ENCODE assay signal across 8 mouse cellular contexts in the genomic region with DNA sequence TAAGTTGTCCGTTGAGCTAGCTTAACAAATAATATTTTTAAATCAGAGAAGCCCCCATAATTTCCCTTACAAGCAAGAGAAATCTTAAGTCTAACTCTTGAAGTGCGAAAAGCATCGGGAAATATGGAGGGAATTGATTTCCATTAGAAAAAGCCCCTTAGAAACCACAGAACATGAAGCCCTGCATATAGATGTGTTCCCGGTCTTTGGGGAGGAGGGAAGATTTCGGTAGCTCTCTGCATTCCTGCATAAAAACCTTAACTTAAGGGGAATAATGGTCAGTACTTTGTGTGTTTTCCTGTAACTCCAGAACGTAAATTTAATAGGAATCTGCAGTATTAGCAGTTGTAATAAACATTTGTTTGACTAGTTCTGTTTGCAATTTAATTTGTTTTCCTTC.
DNase-seq lines count a peak whose midpoint lies in the region; ATAC-seq and TF ChIP-seq lines count a peak whose summit lies in the region.

No protein-coding gene starts in this region.

- H3K4me1 ChIP-seq in heart, embryonic 10.5 days, result peaks cover 15% of the 10 kb centered on the region; the same call in 1 of the 2 replicates
- H3K4me1 ChIP-seq in MEL (ENCODE audit: control insufficient read depth in 1 of 2, insufficient read depth in 2 of 2, low read length in 2 of 2), result peaks cover 0 to 2% of the 10 kb centered on the region in 2 experiments; a peak in 1 of 4 replicates

- H3K9ac ChIP-seq in MEL (ENCODE audit: control insufficient read depth, low read depth, low read length, poor library complexity, severe bottlenecking), result peak overlapping the region; percentile 47

- H3K27me3 ChIP-seq in heart, embryonic 10.5 days (ENCODE audit: insufficient read depth, poor library complexity, severe bottlenecking), result no peaks in the 10 kb centered on the region
- no peaks in the 10 kb centered on the region for H3K27me3 ChIP-seq in MEL (ENCODE audit: control insufficient read depth in 1 of 2, insufficient read depth in 2 of 2, low read length in 2 of 2)

- H3K9me3 ChIP-seq in heart, embryonic 10.5 days, result no peaks in the 10 kb centered on the region
- H3K9me3 ChIP-seq in MEL (replicated peaks; ENCODE audit: insufficient read depth, low read length), result no peaks in the 10 kb centered on the region

- H3K79me2 ChIP-seq in MEL (ENCODE audit: control insufficient read depth, insufficient read depth, low read length, poor library complexity) (peaks cover 2% of the 10 kb centered on the region; the same call in 1 of the 2 replicates), macrophage (ENCODE audit: inconsistent target) (peaks cover 12% of the 10 kb centered on the region; the same call in 1 of the 2 replicates)

- WGBS in heart, embryonic 10.5 days, result under 1% methylated on average over 6 of the region's 6 CpGs
- WGBS in macrophage (ENCODE audit: missing documents), result 2% methylated on average over 6 of the region's 6 CpGs

- no peak for TF ChIP-seq CTCF in MEL (IDR thresholded peaks at IDR 0.05 in 2 of 3, conservative IDR thresholded peaks at IDR 0.05 in 1 of 3; ENCODE audit: control insufficient read depth in 1 of 3, insufficient read depth in 1 of 3, low read depth in 2 of 3, low read length in 3 of 3, poor library complexity in 1 of 3, severe bottlenecking in 1 of 3)

- H3K27ac ChIP-seq in heart, embryonic 10.5 days, result peak overlapping the region; percentile 92
- H3K27ac ChIP-seq in MEL (ENCODE audit: control insufficient read depth, low read depth, low read length) (no peak overlapping the region), macrophage (peak overlapping the region; percentile 78)

- no peak for TF ChIP-seq POLR2A in MEL (IDR thresholded peaks at IDR 0.05; ENCODE audit: control insufficient read depth in 1 of 2, insufficient read depth in 1 of 2, low read depth in 1 of 2, low read length in 2 of 2, poor library complexity in 1 of 2)

- intact Hi-C loops in heart, postnatal 36 days (cut with DNase I), result loop anchor here (5.0 kb wide), 3 partner anchors 99 to 679 kb away; a partner anchor contains a TSS

- DNase-seq in heart, embryonic 10.5 days (ENCODE audit: low spot score), result no peak
- no peak for DNase-seq in heart, postnatal 36 days
- peak; percentile 29 for DNase-seq in MEL (ENCODE audit: low read depth, low spot score)
- DNase-seq in forelimb bud, embryonic 11.5 days (ENCODE audit: low read depth, low spot score), result peak; percentile 46
- no peak for DNase-seq in thymus, postnatal 0 days (ENCODE audit: low spot score)
- no peak for DNase-seq in spleen, postnatal 36 days (ENCODE audit: low spot score in 2 of 2)

- H3K4me3 ChIP-seq in heart, embryonic 10.5 days, result peak overlapping the region; percentile 70
- H3K4me3 ChIP-seq in MEL (ENCODE audit: control insufficient read depth in 1 of 2, insufficient read depth in 1 of 2, low read depth in 2 of 2, low read length in 2 of 2), result peak overlapping the region; percentile 48 to 68
- H3K4me3 ChIP-seq in macrophage (ENCODE audit: inconsistent target), result peak overlapping the region; percentile 67

- no peak for TF ChIP-seq EP300 in MEL (IDR thresholded peaks at IDR 0.05; ENCODE audit: low read depth in 1 of 2, low read length in 2 of 2)

- TF ChIP-seq RAD21 in MEL (IDR thresholded peaks at IDR 0.05; ENCODE audit: low read depth, low read length), result no peak

- ATAC-seq in granulocyte monocyte progenitor cell, adult 5-6 weeks (replicated peaks; ENCODE audit: poor library complexity, severe bottlenecking), result no peak

- H3K36me3 ChIP-seq in heart, embryonic 10.5 days, result no peaks in the 10 kb centered on the region
- H3K36me3 ChIP-seq in MEL (ENCODE audit: control insufficient read depth in 1 of 2, insufficient read depth in 2 of 2, low read length in 2 of 2) (no peaks in the 10 kb centered on the region), macrophage (ENCODE audit: inconsistent target) (no peaks in the 10 kb centered on the region)

TF ChIP-seq in MEL, 35 proteins besides CTCF, POLR2A, EP300 and RAD21:
- TF ChIP-seq POLR2AphosphoS2 (IDR thresholded peaks at IDR 0.05; ENCODE audit: low read length), result no peak
- no peak for TF ChIP-seq USF1 (IDR thresholded peaks at IDR 0.05; ENCODE audit: low read depth, low read length)
- no peak for TF ChIP-seq MAFK (IDR thresholded peaks at IDR 0.05; ENCODE audit: borderline replicate concordance, low read depth, low read length)
- TF ChIP-seq TBP (IDR thresholded peaks at IDR 0.05; ENCODE audit: low read depth, low read length), result no peak
- no peak for TF ChIP-seq ZNF384 (IDR thresholded peaks at IDR 0.05; ENCODE audit: low read depth, low read length)
- no peak for TF ChIP-seq ZMIZ1 (IDR thresholded peaks at IDR 0.05; ENCODE audit: low read depth, low read length)
- TF ChIP-seq MYB (IDR thresholded peaks at IDR 0.05; ENCODE audit: low read depth, low read length), result no peak
- TF ChIP-seq USF2 (IDR thresholded peaks at IDR 0.05; ENCODE audit: borderline replicate concordance in 1 of 2, insufficient read depth in 1 of 2, low read depth in 1 of 2, low read length in 2 of 2), result no peak
- no peak for TF ChIP-seq MEF2A (IDR thresholded peaks at IDR 0.05; ENCODE audit: extremely low read depth, insufficient replicate concordance, low read depth, low read length, poor library complexity, severe bottlenecking)
- no peak for TF ChIP-seq GATA1 (IDR thresholded peaks at IDR 0.05; ENCODE audit: low read depth, low read length)
- TF ChIP-seq UBTF (IDR thresholded peaks at IDR 0.05; ENCODE audit: borderline replicate concordance, insufficient read depth, low read depth, low read length), result no peak
- TF ChIP-seq ZKSCAN1 (IDR thresholded peaks at IDR 0.05; ENCODE audit: low read depth, low read length), result no peak
- TF ChIP-seq MYC (IDR thresholded peaks at IDR 0.05; ENCODE audit: low read depth, low read length), result no peak
- TF ChIP-seq ETS1 (IDR thresholded peaks at IDR 0.05; ENCODE audit: low read depth, low read length), result no peak
- TF ChIP-seq KAT2A (conservative IDR thresholded peaks at IDR 0.05; ENCODE audit: low read depth, low read length), result no peak
- TF ChIP-seq NRF1 (IDR thresholded peaks at IDR 0.05; ENCODE audit: insufficient read depth, low read depth, low read length, poor library complexity, severe bottlenecking), result no peak
TF ChIP-seq in MEL: peak in this region for 0.

Comparison
In these comparisons a context has a peak if more than half of its experiments do, and no peak if none do; other contexts are left out.
1. DNase-seq: peak in MEL (single experiment) and forelimb bud, embryonic 11.5 days (single experiment); none in heart, embryonic 10.5 days (single experiment), heart, postnatal 36 days (0 of 2), thymus, postnatal 0 days (single experiment) and spleen, postnatal 36 days (0 of 2).
2. Peak in every context shown above with its lines, with median percentiles within 50 percentile points of each other: H3K4me3 ChIP-seq.